Mouse (Mus musculus) forebrain, embryonic 14.5 days (tissue): ENCODE measurements around the gene Mrc2. TPM values are rescaled to one million over a fixed set of nuclear protein-coding genes. Genes with fewer than 3 reads are reported as not detected.

ENCODE experiments used
- ATAC-seq: fragments of 200-750 bp; cut with Nextera tagmentation; 2 replicates; pipeline ENCODE4 v1.8.0; 2017; ENCODE audit warnings: mild to moderate bottlenecking, moderate library complexity
- DNase-seq: peaks from one replicate; pipeline ENCODE4 v3.0.0-alpha.2; 2015; ENCODE audit warnings: low spot score
- H3K27ac ChIP-seq: fragments of 300-500 bp; sonication (generic); 2 replicates; pipeline ENCODE4 v1.5.1; 2014; ENCODE audit warnings: low read depth, mild to moderate bottlenecking, control low read depth, low read length, moderate library complexity
- H3K27me3 ChIP-seq: fragments of 300-500 bp; sonication (generic); replicated peaks from 2 replicates; pipeline ENCODE4 v1.6.1; 2014; ENCODE audit warnings: low read length, control low read depth, mixed read lengths; ENCODE audit not compliant: control insufficient read depth, insufficient read depth
- H3K36me3 ChIP-seq: fragments of 300-500 bp; sonication (generic); 2 replicates; pipeline ENCODE4 v1.6.1; 2014; ENCODE audit warnings: low read length, control low read depth; ENCODE audit not compliant: control insufficient read depth, insufficient read depth
- H3K4me1 ChIP-seq: fragments of 300-500 bp; sonication (generic); 2 replicates; pipeline ENCODE4 v1.6.1; 2014; ENCODE audit warnings: antibody characterized with exemption, low read length, control low read depth; ENCODE audit not compliant: control insufficient read depth, insufficient read depth
- H3K4me2 ChIP-seq: fragments of 300-500 bp; sonication (generic); 2 replicates; pipeline ENCODE4 v1.6.1; 2014; ENCODE audit warnings: mild to moderate bottlenecking, control low read depth, low read length
- H3K4me3 ChIP-seq: fragments of 300-500 bp; sonication (generic); 2 replicates; pipeline ENCODE4 v1.5.1; 2014; ENCODE audit warnings: low read depth, low read length, control low read depth
- H3K9ac ChIP-seq: fragments of 300-500 bp; sonication (generic); 2 replicates; pipeline ENCODE4 v1.6.1; 2014; ENCODE audit warnings: mild to moderate bottlenecking, low read length, control low read depth, moderate library complexity
- H3K9me3 ChIP-seq: fragments of 300-500 bp; sonication (generic); replicated peaks from 2 replicates; pipeline ENCODE4 v1.6.1; 2016; ENCODE audit warnings: low read length, control low read depth, mixed read lengths; ENCODE audit not compliant: control insufficient read depth
- WGBS: fragments of 180-500 bp; shearing (Covaris S2); extraction: QIAGEN DNeasy Blood & Tissue Kit; methylation state at CpG from one replicate; pipeline ENCODE4 v1.1.7; 2014; 5-methylcytosine and 5-hydroxymethylcytosine counted together
- polyA plus RNA-seq: library from polyadenylated mRNA; unstranded; fragments of >200 nt; fragmentation: Nextera tagmentation; extraction: Ambion mirVana; gene quantifications from 2 replicates; pipeline ENCODE4 v1.2.1, GENCODE M21; 2014

The Mrc2 gene
- polyA plus RNA-seq, 1 experiment from 2014 or later = 2.6 TPM

GRCm38 (mm10) chr11:105313633-105314014 lies 21.2 kb downstream of the Mrc2 start:
- H3K4me2 ChIP-seq = no peak overlapping the region

DNA sequence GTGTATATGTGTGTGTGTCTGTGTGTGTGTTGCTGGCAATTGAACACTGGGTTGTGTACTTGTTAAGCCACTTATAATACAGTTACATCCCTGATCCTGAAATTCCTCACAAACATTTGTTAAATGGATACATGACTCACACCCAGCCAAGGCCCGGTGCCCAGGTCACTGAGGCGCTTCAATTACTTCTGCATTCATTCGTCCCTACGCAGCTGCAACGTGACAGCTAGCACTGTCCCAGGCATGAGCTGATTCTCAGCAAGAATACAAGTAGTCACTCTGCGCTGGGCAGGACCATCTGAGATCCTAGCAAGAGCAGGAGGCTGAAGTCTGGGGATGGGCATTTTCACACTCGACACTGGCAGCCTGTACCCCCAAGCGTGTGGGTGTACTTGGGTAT lies 22.9 kb downstream of the Mrc2 start:
- DNase-seq = no peak
- Histone ChIP-seq H3K4me3 (no peak overlapping the region), H3K9ac (no peak overlapping the region), H3K27ac (no peak overlapping the region), H3K4me1 (0 out of 2 replicates have a peak, but pooled peaks cover 5% of the 10 kb centered on the region), H3K4me2 (no peak overlapping the region), H3K9me3 (no peaks in the 10 kb centered on the region), H3K27me3 (no peaks in the 10 kb centered on the region), H3K36me3 (no peaks in the 10 kb centered on the region)
- ATAC-seq = no peak
- 80% methylated on average over 8 of the region's 8 CpGs for WGBS

More at GRCm38 (mm10) chr11:105313633-105314014, 21.2 kb downstream of the Mrc2 start:
- Histone ChIP-seq H3K9ac (no peak overlapping the region), H3K9me3 (no peaks in the 10 kb centered on the region), H3K4me1 (0 out of 2 replicates have a peak, but pooled peaks cover 5% of the 10 kb centered on the region), H3K27ac (no peak overlapping the region), H3K27me3 (no peaks in the 10 kb centered on the region), H3K4me3 (no peak overlapping the region), H3K36me3 (no peaks in the 10 kb centered on the region)
- 70% methylated on average over 8 of the region's 8 CpGs for WGBS
- no peak for ATAC-seq
- DNase-seq = no peak

GRCm38 (mm10) chr11:105316121-105316520 lies 23.7 kb downstream of the Mrc2 start:
- DNase-seq = no peak
- ATAC-seq = no peak
- Histone ChIP-seq H3K4me1 (0 out of 2 replicates have a peak, but pooled peaks cover 5% of the 10 kb centered on the region), H3K36me3 (no peaks in the 10 kb centered on the region), H3K4me3 (no peak overlapping the region), H3K27ac (no peak overlapping the region), H3K4me2 (no peak overlapping the region), H3K27me3 (no peaks in the 10 kb centered on the region), H3K9me3 (no peaks in the 10 kb centered on the region), H3K9ac (no peak overlapping the region)
- WGBS = 92% methylated on average over 4 of the region's 4 CpGs

DNA sequence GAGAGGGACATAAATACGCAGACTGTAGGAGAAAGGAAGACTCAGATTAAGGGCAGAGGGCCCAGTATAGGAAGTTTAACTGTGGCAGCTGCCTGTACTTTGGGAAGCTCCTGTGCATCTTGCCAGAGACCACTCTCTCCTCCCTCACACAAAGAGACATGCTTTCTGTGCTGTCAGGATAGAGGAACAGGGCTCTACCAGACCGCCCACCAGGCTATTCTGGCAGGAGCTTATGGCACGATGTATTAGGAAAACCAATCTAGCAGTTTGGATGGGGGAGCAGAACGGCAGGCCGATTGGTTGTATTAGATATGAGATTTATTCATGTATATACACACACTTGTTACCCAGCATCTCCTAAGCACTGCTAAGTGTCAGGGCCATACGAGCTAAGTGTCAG lies 25.3 kb downstream of the Mrc2 start:
- no peaks in the 10 kb centered on the region for H3K9me3 ChIP-seq
- no peak overlapping the region for H3K9ac ChIP-seq
- H3K4me2 ChIP-seq = no peak overlapping the region
- 94% methylated on average over 6 of the region's 6 CpGs for WGBS
- ATAC-seq (no peak), DNase-seq (no peak)
- no peaks in the 10 kb centered on the region for H3K36me3 ChIP-seq
- no peaks in the 10 kb centered on the region for H3K27me3 ChIP-seq
- no peak overlapping the region for H3K4me3 ChIP-seq
- no peak overlapping the region for H3K27ac ChIP-seq
- H3K4me1 ChIP-seq = 0 out of 2 replicates have a peak, but pooled peaks cover 2% of the 10 kb centered on the region

- no peak for DNase-seq
- 80% methylated on average over 2 of the region's 2 CpGs for WGBS
- ATAC-seq = no peak
- H3K9me3 ChIP-seq = no peaks in the 10 kb centered on the region
- no peaks in the 10 kb centered on the region for H3K36me3 ChIP-seq
- no peak overlapping the region for H3K4me2 ChIP-seq
- no peaks in the 10 kb centered on the region for H3K27me3 ChIP-seq
- no peak overlapping the region for H3K4me3 ChIP-seq
- H3K9ac ChIP-seq = no peak overlapping the region
- H3K4me1 ChIP-seq = no peaks in the 10 kb centered on the region
- H3K27ac ChIP-seq = no peak overlapping the region
These were observed 28.6 kb downstream of the Mrc2 start for GRCm38 (mm10) chr11:105321090-105321489.

DNA sequence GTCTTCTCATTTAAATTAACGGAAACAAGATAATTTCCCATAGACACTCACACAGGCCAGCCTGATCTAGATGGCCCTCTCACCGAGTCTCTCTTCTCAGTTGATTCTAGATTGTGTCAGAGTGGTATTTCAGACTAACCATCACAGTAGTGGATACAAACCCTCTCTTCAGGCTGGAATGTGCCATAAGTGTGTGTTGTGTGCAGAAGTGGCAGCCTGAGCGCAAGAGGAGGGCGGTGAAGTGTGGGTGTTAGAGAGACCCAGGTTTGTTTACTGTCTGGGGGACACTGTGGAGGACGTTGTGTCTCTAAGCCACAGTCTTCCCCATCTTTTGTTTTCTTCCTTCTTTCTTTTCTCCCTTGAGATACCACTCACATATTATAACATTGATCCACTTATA lies 31.1 kb downstream of the Mrc2 start:
- no peak overlapping the region for H3K4me2 ChIP-seq
- WGBS = 90% methylated on average over 5 of the region's 5 CpGs
- no peak overlapping the region for H3K27ac ChIP-seq
- no peaks in the 10 kb centered on the region for H3K27me3 ChIP-seq
- H3K4me1 ChIP-seq = no peaks in the 10 kb centered on the region
- no peak for ATAC-seq
- no peaks in the 10 kb centered on the region for H3K9me3 ChIP-seq
- no peak for DNase-seq
- H3K9ac ChIP-seq = no peak overlapping the region
- no peaks in the 10 kb centered on the region for H3K36me3 ChIP-seq
- no peak overlapping the region for H3K4me3 ChIP-seq

GRCm38 (mm10) chr11:105327101-105327500 lies 34.7 kb downstream of the Mrc2 start:
- WGBS = 80% methylated on average over 3 of the region's 3 CpGs

DNA sequence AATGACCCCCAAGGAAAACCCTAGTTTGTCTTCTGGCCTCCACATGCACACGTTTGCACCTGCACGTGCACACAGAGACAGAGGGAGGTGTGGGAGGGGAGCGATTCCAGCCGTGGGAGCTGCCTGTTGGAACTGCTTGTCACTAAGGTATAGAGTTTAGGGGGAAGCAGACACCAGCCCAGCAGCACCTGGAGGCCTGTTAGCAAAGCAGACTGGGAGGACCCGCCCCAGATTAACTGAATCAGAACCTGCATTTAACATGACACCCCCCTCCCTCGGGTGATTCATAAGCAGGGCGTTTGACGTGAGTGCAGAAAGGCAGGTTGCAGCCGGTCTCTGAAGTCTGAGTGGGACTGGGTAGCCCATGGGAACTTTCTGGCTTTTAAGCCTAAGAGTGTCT lies 37.5 kb downstream of the Mrc2 start:
- Histone ChIP-seq H3K9ac (no peak overlapping the region), H3K27ac (no peak overlapping the region), H3K4me1 (no peaks in the 10 kb centered on the region), H3K9me3 (no peaks in the 10 kb centered on the region), H3K4me2 (no peak overlapping the region), H3K4me3 (no peak overlapping the region), H3K27me3 (no peaks in the 10 kb centered on the region), H3K36me3 (no peaks in the 10 kb centered on the region)
- no peak for ATAC-seq
- no peak for DNase-seq
- 82% methylated on average over 9 of the region's 9 CpGs for WGBS

More at GRCm38 (mm10) chr11:105327101-105327500, 34.7 kb downstream of the Mrc2 start:
- Histone ChIP-seq H3K27me3 (no peaks in the 10 kb centered on the region), H3K9me3 (no peaks in the 10 kb centered on the region), H3K4me2 (no peak overlapping the region), H3K27ac (no peak overlapping the region), H3K4me3 (no peak overlapping the region), H3K4me1 (no peaks in the 10 kb centered on the region), H3K36me3 (no peaks in the 10 kb centered on the region), H3K9ac (no peak overlapping the region)
- DNase-seq (no peak), ATAC-seq (no peak)

DNA sequence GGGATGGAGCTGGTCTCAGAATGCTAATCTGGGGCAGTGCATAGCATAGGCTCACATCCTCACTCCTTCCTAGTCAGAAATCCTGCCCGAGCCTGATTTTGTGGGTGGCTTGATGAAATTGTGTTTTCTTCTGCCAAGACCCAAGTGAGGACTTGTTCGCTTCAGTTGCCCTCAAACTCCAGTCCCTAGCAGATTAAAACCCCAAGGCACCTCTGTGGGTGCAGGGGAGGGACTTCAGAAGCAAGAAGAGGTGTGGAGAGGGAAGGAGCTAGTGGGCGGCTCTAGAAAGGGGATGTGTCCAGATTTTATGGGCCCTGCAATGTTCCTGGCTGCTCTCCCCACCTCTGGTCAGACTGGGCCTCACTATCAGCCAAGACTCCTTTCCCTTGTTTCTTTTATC lies 38.7 kb downstream of the Mrc2 start:
- no peak overlapping the region for H3K9ac ChIP-seq
- no peaks in the 10 kb centered on the region for H3K9me3 ChIP-seq
- H3K27me3 ChIP-seq = no peaks in the 10 kb centered on the region
- no peaks in the 10 kb centered on the region for H3K36me3 ChIP-seq
- 94% methylated on average over 3 of the region's 3 CpGs for WGBS
- ATAC-seq = no peak
- no peaks in the 10 kb centered on the region for H3K4me1 ChIP-seq
- H3K4me2 ChIP-seq = no peak overlapping the region
- no peak overlapping the region for H3K27ac ChIP-seq
- no peak overlapping the region for H3K4me3 ChIP-seq
- no peak for DNase-seq
